Mouse (Mus musculus) v-Abl transformed pro-B cells (cell line): Measurements from ENCODE around the gene Aanat.

Experiments used
- in situ Hi-C, 2 experiments: fragments of 400-800 bp; cut with MboI; formaldehyde crosslinking; loops; one replicate each; pipeline ENCODE4 v1.15.1; 2025; ENCODE audit not compliant: unreplicated experiment in 2 of 2

The Aanat gene

GRCm38 (mm10) chr11:116603339-116603738 lies 17.1 kb downstream of the Aanat start:
- in situ Hi-C loops = no loop called here

- in situ Hi-C loops = no loop called here
These were observed 17.9 kb downstream of the Aanat start for GRCm38 (mm10) chr11:116604097-116604496.

GRCm38 (mm10) chr11:116607717-116608116 lies 21.5 kb downstream of the Aanat start:
- in situ Hi-C loops = no loop called here

- in situ Hi-C loops = loop anchor here in 1 of 2 experiments (10.0 kb wide), 1 partner anchor 725 kb away; no protein-coding TSS in a partner anchor
These were observed 23.9 kb downstream of the Aanat start for GRCm38 (mm10) chr11:116609965-116610630.

- in situ Hi-C loops = loop anchor here in 1 of 2 experiments (10.0 kb wide), 1 partner anchor 724 kb away; no protein-coding TSS in a partner anchor
These were observed 24.9 kb downstream of the Aanat start for GRCm38 (mm10) chr11:116611168-116611567.

GRCm38 (mm10) chr11:116611883-116612282 lies 25.7 kb downstream of the Aanat start:
- in situ Hi-C loops = loop anchor here in 1 of 2 experiments (10.0 kb wide), 1 partner anchor 723 kb away; no protein-coding TSS in a partner anchor

- in situ Hi-C loops = loop anchor here in 1 of 2 experiments (10.0 kb wide), 1 partner anchor 722 kb away; no protein-coding TSS in a partner anchor
These were observed 26.3 kb downstream of the Aanat start for GRCm38 (mm10) chr11:116612554-116612953.

- in situ Hi-C loops = loop anchor here in 1 of 2 experiments (10.0 kb wide), 1 partner anchor 722 kb away; no protein-coding TSS in a partner anchor
These were observed 27.0 kb downstream of the Aanat start for GRCm38 (mm10) chr11:116613234-116613633.

GRCm38 (mm10) chr11:116615735-116616437 lies 29.7 kb downstream of the Aanat start:
- in situ Hi-C loops = loop anchor here in 1 of 2 experiments (10.0 kb wide), 1 partner anchor 719 kb away; no protein-coding TSS in a partner anchor

- in situ Hi-C loops = loop anchor here in 1 of 2 experiments (10.0 kb wide), 1 partner anchor 718 kb away; no protein-coding TSS in a partner anchor
These were observed 30.3 kb downstream of the Aanat start for GRCm38 (mm10) chr11:116616438-116617118.

- in situ Hi-C loops = loop anchor here in 1 of 2 experiments (10.0 kb wide), 1 partner anchor 717 kb away; no protein-coding TSS in a partner anchor
These were observed 31.4 kb downstream of the Aanat start for GRCm38 (mm10) chr11:116617641-116618040.

- in situ Hi-C loops = loop anchor here in 1 of 2 experiments (10.0 kb wide), 1 partner anchor 716 kb away; no protein-coding TSS in a partner anchor
These were observed 32.4 kb downstream of the Aanat start for GRCm38 (mm10) chr11:116618666-116619065.

- in situ Hi-C loops = loop anchor here in 1 of 2 experiments (10.0 kb wide), 1 partner anchor 716 kb away; no protein-coding TSS in a partner anchor
These were observed 32.9 kb downstream of the Aanat start for GRCm38 (mm10) chr11:116619156-116619555.

- in situ Hi-C loops = loop anchor here in 1 of 2 experiments (10.0 kb wide), 1 partner anchor 715 kb away; no protein-coding TSS in a partner anchor
These were observed 33.3 kb downstream of the Aanat start for GRCm38 (mm10) chr11:116619561-116619960.

GRCm38 (mm10) chr11:116620073-116620472 lies 33.8 kb downstream of the Aanat start:
- in situ Hi-C loops = loop anchor here in 1 of 2 experiments (10.0 kb wide), 2 partner anchors 65 to 125 kb away; partner anchors contain the start of gene Prpsap1

- in situ Hi-C loops = loop anchor here in 1 of 2 experiments (10.0 kb wide), 2 partner anchors 66 to 126 kb away; partner anchors contain the start of gene Prpsap1
These were observed 34.5 kb downstream of the Aanat start for GRCm38 (mm10) chr11:116620559-116621253.

- in situ Hi-C loops = loop anchor here in 1 of 2 experiments (10.0 kb wide), 2 partner anchors 66 to 126 kb away; partner anchors contain the start of gene Prpsap1
These were observed 35.0 kb downstream of the Aanat start for GRCm38 (mm10) chr11:116621258-116621704.

GRCm38 (mm10) chr11:116623281-116624124 lies 37.3 kb downstream of the Aanat start:
- in situ Hi-C loops = loop anchor here in 1 of 2 experiments (10.0 kb wide), 2 partner anchors 69 to 129 kb away; partner anchors contain the start of gene Prpsap1
